Mouse (Mus musculus): ENCODE results near the gene 2610507B11Rik. TPM values are rescaled to one million over a fixed set of nuclear protein-coding genes. Genes with fewer than 3 reads are reported as not detected.
"Not testable (repeated sequence)": the region's sequence is repeated elsewhere in the genome, so short reads cannot be mapped to it uniquely, and the experiment has no call there.

The 2610507B11Rik gene
- total RNA-seq, 2 experiments from 2014 or later = 177 TPM

DNA sequence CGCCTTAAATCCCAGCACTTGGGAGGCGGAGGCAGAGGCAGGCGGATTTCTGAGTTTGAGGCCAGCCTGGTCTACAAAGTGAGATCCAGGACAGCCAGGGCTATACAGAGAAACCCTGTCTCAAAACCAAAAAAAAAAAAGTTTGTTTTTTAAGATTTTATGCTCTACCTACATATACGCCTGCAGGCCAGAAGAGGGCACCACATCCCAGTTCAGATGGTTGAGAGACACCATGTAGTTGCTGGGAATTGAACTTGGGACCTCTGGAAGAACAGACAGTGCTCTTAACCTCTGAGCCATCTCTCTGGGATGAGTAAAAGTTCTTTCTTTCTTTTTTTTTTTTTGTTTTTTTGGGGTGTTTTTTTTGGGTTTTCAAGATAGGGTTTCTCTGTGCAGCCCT lies 14.6 kb downstream of the 2610507B11Rik start:
- DNase-seq (ENCODE audit: low spot score in 2 of 2) = not testable (repeated sequence)

DNA sequence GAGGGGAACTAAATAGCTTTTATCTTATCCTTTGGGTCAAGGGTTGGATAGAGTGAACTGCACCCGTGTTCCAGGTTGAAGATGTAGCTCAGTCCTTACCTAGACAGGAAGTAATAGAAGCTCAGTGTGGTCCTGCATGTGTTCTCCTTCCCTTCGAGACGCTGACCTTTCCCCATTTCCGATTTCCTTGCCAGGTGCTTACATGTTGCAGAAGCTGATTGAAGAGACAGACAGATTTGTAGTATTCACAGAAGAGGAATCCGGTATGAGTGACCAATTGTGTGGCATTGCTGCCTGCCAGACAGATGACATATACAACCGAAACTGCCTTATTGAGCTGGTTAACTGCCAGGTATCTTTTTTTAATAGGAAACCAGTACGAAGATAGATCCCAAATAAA lies 17.3 kb downstream of the 2610507B11Rik start:
- no peak for DNase-seq (ENCODE audit: low spot score in 2 of 2)
- intact Hi-C loops (cut with DNase I) = no loop called here

More for the DNA sequence above, 14.6 kb downstream of the 2610507B11Rik start:
- intact Hi-C loops (cut with DNase I) = not testable (repeated sequence)

DNA sequence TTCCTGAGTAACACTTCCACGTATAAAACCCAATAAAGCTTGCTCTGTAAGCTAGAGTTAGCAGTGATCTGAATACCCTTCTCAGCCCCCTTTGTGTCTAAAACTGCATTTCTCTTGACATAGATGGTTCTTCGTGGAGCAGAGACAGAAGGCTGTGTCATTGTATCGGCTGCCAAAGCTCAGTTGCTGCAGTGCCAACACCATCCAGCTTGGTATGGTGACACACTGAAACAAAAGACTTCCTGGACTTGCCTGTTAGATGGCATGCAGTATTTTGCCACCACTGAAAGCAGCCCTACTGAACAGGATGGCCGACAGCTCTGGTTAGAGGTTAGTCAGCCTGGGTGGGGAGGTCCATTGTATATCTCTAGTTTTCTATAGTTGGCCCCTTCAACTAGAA lies 18.0 kb downstream of the 2610507B11Rik start:
- no peak for DNase-seq (ENCODE audit: low spot score in 2 of 2)
- intact Hi-C loops (cut with DNase I) = no loop called here

DNA sequence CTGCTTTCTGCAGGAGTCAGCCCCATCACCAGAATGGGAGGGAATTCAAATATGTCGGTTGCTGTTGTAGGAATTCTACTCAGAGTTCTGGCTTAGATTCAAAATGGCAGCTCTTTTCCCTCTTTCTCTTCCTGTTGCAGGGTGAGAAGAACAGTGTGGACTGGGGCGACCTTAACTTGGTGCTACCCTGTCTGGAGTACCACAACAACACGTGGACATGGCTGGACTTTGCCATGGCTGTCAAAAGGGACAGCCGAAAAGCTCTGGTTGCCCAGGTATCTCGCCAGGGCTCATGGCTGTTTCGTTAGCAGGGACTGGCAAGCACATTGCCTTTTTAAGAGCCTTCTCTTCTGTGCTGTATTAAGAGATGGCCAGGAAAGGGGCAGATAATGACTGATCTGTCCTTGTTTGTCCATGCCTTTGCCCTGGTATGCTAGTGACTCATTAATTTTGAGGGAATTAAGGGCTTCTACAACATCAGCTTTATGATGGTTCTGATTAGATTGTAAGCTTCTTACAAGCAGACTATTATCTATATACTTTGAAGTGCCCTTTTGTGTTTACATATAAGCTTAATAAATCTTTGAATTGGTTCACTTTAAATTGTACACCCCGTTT lies 27.7 kb downstream of the 2610507B11Rik start:
- intact Hi-C loops (cut with DNase I) = loop anchor here (5.0 kb wide), 1 partner anchor 48 kb away; no protein-coding TSS in a partner anchor
- no peak for DNase-seq (ENCODE audit: low spot score in 2 of 2)

DNA sequence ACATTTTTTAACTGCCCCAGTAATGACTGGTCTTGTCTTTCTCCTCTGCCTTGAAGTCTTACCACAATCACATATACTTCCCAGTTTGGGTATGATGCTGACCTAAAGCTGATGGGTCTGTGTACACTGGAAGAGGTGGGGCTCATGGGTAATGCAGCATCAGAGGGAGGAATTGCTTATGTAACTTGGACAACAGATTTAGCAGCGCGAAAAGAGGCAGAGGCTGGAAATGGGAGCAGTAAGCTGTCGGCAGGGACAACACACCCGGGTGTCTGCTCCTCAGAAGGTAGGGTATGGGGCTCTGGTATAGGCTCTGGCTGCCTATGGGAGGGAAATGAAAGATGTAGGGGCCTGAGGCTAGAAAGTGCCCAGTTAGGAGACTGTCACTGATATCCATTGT lies 29.1 kb downstream of the 2610507B11Rik start, which contains the start of gene BC030499:
BC030499 (plus strand) TSS at position 188 of the 400 bp plus-strand sequence.
- intact Hi-C loops (cut with DNase I) = no loop called here
- peak; percentile 56 to 63 for DNase-seq (ENCODE audit: low spot score in 2 of 2)

DNA sequence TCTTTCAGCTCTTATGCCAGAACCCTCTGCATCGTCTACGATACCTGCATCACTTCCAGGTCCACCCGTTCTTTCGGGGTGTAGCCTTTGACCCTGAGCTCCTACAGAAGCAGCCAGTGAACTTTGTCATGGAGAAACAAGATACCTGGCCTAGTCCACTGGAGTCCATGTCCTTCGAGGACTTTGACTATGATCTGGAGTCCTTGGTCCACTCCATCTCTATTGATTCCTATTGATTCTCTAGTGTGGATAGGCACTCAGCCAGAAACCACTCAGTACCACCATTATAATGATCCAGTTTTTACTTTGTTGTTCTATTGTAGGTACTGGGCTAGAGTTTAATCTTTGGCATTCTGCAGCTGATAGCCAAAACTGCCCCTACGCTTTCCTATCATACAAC lies 33.0 kb downstream of the 2610507B11Rik start:
- intact Hi-C loops (cut with DNase I) = no loop called here
- no peak for DNase-seq (ENCODE audit: low spot score in 2 of 2)

DNA sequence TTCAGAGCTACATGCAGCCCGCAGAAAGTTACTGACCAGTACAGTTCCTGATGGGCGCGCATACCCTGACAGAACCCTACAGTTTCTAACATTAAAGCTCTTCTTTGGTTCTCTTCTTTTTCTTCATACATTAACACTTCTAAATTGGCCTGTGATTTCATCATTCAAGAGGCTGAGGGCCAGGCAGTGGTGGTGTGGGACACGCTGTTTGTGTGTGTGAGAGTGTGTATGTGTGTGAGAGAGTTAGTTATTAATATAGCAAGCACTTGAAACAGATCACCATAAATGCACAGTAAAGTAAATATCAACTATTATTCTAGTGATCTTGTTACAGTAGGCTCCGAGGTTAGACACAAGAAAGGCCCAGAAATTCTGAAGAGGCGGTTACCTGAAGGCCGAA lies 39.4 kb downstream of the 2610507B11Rik start:
- no peak for DNase-seq (ENCODE audit: low spot score in 2 of 2)
- intact Hi-C loops (cut with DNase I) = no loop called here

DNA sequence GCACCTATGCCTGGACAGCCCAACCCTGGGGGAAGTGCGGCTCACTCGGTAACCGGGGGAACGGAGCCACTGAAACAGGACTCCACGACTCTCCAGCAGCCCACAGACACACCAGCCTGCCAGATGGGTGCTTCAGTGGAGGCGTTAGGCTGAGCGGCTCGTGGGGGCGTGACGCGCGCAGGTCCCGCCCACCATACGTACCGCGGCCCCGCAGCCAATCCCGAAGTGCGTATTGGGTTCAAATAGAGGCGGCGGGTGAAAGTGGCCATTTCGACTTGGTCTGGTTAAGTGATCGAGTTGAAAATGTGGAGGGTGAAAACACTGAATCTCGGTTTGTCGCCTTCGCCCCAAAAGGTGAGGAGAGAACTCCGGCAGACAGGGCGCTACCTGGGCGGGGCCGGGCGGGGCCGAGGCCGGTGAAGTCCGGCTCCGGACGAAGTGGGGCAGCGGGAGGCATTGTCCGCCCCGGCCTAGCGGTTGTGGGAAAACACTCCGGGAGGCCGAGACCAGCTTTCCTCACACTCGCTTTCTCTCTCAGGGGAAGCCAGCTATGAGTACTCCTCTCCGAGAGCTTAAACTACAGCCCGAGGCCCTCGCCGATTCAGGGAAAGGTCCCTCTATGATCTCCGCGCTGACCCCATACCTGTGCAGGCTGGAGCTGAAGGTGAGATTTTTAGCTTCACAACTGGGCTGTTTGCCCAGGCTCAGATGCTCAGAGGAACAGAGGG lies 40.0 kb downstream of the 2610507B11Rik start, which contains the start of gene Spag5:
Spag5 (plus strand) TSS at position 173 of the 728 bp plus-strand sequence.
- peak; percentile 92 for DNase-seq (ENCODE audit: low spot score in 2 of 2)
- intact Hi-C loops (cut with DNase I) = no loop called here

DNA sequence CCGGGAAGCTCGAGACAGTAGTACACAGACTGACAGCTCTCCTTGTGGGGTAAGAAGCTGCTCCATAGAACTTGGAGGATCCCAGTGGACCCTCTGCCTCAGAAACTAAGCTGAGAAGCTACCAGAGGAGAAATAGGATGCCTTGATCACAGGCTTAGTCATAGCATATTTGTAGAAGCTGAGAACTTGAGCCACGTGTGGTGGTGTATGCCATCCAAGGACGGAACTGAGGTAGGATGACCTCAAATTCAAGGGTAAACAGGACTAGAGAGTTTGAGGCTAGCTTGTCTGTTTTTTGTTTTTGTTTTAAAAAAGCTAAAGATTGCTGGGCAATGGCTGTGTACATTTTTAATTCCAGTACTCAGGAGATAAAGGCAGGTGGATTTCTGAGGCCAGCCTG lies 43.7 kb downstream of the 2610507B11Rik start:
- intact Hi-C loops (cut with DNase I) = no loop called here
- no peak for DNase-seq (ENCODE audit: low spot score in 2 of 2)

DNA sequence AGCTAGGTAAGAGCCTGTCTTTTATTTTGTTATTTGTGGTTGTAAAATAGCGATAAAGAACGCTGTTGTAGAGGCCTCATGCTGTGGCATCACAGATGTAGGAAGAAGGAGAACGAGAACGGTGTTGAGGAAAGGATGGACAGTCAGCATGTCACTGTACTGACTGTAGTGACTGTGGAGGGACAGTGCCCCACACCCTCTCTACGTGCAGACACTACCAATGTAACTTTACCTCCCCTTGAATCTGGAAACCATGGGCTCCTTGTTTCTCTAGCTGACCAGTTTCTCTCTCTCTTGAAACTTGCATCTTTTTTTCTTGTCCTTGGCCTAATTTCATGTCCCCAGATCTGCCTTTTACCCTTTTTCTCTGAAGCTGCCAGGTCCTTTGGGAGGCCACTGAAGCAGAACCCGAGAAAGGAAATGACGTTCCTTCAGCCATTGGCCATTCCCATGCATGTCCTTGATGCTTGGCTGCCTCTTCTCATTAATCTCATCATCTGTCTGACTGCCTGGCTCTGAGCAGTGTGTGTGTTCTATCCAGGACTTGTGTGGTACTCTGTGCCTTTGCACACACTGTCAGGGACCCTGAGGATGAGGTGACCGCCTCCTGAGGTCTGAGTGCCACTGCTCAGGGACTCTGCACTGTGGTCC lies 49.4 kb downstream of the 2610507B11Rik start:
- no peak for DNase-seq (ENCODE audit: low spot score in 2 of 2)

DNA sequence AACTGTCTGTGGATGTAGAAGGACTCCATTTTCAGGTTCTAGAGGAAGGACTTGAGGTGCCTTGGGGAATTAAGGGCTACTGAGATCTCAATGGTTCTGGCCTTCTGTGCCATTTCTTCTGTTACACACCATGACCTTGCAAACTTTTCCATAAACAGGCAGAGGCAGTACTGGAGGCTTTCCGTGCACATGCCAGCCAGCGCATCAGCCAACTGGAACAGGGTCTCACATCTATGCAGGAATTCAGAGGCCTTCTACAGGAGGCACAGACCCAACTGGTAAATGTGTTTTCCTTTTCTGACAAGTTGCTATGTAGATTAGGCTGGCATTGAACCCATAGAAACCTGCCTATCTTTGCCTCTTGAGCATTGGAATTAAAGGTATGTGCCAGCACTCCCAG lies 52.1 kb downstream of the 2610507B11Rik start:
- intact Hi-C loops (cut with DNase I) = no loop called here
- no peak for DNase-seq (ENCODE audit: low spot score in 2 of 2)

More for the DNA sequence above, 49.4 kb downstream of the 2610507B11Rik start:
- intact Hi-C loops (cut with DNase I) = no loop called here

DNA sequence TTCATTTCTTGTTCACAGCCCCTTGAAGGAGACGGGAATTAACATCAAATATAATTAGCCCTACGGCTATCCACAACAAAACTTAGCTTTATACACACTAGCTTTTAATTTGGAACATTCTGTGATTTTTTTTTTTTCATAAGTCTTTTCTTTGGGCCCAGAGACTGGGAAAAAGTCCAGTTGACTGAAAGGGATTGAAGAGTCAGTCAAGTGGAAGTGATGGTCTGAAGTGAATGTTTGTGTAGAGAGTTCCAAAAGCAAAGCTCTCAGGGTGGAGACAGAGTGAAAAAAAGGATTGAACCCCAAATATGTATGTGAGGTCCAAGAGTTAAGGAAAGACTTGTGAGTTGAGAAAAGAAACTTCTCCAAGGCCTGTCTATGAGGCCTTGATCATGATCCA lies 56.9 kb downstream of the 2610507B11Rik start:
- no peak for DNase-seq (ENCODE audit: low spot score in 2 of 2)
- intact Hi-C loops (cut with DNase I) = no loop called here

DNA sequence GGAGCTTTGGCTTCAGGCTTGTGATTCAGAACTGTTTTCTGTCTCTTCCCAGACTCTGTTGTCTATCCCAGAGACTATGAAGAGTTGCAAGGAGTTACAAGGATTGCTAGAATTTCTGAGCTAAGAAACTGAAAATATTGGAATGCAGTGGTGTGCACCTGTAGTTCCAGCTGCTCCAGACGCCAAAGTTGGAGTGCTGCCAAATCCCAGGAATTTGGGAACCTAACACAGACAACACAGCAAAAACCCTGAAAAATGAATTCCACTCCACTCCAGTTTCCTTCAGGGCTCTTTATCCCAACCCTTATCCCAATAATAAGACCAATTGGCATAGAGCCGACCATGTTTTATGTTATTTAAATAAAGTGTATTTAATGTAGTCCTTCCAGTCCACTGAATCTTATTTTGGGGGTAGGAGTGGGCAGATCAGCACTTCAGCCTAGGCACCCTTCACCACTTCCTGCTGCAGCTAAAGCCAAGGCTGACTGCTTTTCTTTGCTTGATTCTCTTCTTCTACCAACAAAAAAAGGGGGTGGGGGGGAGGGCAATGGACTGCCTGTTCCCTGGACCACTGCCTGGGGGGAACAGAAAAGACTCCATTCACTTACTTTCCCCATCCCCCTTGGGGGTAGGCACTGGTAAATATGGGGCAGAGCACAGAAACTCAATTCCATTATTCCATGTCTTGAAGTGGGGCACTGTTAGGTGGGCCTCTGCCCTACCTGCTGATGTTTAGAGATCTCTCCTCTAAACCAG lies 60.7 kb downstream of the 2610507B11Rik start:
- no peak for DNase-seq (ENCODE audit: low spot score in 2 of 2)
- intact Hi-C loops (cut with DNase I) = no loop called here

DNA sequence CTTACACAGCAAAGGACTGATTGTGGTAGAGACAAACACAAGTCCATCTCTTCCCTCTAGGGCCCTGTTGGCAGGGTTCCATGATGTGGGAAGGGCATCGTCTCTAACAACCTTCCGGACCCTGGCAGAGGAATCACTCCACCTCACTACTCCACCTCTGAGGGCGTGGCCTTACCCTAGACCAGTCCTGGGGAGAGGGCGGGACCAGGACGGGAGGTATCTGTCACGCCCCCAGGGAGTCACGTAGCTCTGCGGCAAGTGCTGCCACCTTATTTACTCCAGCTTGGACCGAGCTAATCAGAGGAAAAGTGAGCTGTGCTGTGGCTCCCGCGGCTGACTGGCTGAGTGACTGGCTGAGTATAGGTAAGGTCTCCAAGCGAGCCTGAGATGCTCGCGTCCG lies 61.3 kb downstream of the 2610507B11Rik start, which contains the start of gene Aldoc:
Aldoc (plus strand) TSS at position 109 of the 400 bp plus-strand sequence.
- peak; percentile 69 to 78 for DNase-seq (ENCODE audit: low spot score in 2 of 2)
- intact Hi-C loops (cut with DNase I) = no loop called here

DNA sequence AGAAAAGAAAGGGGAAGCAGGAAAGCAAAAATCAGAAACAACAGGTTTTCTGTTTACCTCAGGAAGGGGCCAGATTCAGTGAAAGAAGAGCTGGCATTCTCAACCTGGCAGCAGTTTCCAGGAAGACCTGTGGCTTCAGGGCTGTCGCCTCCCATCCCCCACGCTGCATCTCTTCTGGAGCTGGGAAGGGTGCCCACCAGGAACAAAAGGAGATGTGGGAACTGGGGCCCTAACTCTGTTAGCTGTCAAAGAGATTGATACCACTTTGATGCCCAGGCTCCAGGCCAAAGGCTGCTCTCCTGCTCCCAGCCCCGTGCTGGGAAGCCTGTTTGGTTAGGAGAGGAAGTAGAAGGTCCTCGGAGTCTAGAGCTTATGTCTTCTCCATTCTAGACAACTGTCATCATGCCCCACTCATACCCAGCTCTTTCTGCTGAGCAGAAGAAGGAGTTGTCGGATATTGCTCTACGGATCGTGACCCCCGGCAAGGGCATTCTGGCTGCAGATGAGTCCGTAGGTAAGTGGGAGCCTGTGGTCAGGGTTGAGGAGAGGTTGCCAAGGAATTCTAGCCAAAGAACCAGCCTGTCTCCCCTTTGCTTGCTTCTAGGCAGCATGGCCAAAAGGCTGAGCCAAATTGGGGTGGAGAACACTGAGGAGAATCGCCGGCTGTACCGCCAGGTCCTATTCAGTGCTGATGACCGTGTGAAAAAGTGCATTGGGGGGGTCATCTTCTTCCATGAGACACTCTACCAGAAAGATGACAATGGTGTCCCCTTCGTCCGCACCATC lies 62.6 kb downstream of the 2610507B11Rik start:
- intact Hi-C loops (cut with DNase I) = no loop called here
- no peak for DNase-seq (ENCODE audit: low spot score in 2 of 2)

DNA sequence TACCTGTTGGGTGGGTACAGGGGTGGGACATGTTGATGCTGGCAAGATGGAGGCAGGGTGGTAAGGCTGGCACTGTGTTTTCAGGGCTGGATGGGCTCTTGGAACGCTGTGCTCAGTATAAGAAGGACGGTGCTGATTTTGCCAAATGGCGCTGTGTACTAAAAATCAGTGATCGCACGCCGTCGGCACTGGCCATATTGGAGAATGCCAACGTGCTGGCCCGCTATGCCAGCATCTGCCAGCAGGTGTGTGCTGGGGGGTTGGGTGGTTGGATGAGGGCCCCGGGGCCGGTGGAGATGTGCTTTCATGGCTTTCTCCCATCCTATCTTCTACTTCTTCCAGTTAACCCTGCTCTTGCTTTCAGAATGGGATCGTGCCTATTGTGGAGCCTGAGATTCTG lies 63.4 kb downstream of the 2610507B11Rik start:
- DNase-seq (ENCODE audit: low spot score in 2 of 2) = no peak
- intact Hi-C loops (cut with DNase I) = loop anchor here (5.0 kb wide), 1 partner anchor 63 kb away; the partner anchor contains the start of gene 2610507B11Rik

DNA sequence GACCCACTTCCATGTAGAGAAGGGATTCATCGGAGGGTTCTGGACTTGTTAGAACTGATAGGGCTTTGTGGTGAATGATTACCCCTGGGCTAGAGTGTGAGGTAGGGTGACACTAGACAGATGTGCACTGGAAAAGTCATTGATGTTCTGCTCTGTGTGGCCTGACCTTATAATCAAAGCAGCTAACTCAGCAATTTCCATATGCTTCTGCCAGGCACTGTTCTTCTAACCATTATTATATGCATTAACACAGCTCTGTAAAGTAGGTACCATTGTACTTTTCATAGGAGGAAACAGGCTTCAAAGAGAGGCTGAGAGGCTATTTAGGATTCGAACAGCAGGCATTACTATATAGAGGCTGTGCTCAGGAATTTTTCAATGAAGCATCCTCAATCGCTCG lies 65.7 kb downstream of the 2610507B11Rik start:
- intact Hi-C loops (cut with DNase I) = loop anchor here (5.0 kb wide), 1 partner anchor 65 kb away; the partner anchor contains the start of gene 2610507B11Rik
- DNase-seq (ENCODE audit: low spot score in 2 of 2) = no peak

DNA sequence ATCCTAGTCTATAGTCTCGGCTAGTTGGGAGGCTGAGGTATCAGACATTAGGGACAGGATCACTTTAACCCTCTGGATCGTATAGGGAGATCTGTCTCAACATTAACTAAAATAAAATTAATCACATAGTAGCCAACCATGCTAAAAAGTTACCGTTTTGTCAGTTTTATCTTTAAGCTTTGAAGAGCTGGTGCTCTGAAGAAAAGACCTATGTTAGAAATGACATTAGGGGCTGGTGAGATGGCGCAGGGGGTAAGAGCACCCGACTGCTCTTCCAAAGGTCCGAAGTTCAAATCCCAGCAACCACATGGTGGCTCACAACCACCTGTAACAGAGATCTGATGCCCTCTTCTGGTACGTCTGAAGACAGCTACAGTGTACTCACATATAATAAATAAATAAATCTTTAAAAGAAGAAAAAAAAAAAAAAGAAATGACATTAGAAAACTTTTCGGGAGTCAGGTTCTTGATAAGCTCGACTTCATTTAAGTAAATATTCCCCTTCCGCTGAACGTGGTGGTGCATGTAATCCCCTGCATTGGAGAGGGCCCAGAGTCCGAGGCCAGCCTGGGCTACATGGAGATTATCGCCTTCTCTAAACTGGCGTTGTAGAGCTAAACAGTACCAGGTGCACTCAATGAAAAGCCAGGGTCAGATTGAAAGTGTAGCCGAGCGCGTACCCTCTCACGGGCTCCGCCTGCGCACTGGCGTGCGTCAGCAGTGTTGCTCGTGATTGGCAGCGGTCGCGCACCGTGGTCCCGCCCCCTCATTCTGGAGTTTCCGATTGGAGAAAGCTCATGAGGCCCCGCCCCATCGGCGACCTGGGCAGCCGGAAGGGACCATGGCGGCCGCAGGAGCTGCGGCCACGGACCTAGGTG lies 66.3 kb downstream of the 2610507B11Rik start, which contains the start of gene Pigs:
Pigs (plus strand) TSS at position 782 of the 878 bp plus-strand sequence.
- intact Hi-C loops (cut with DNase I) = loop anchor here (5.0 kb wide), 1 partner anchor 66 kb away; the partner anchor contains the start of gene 2610507B11Rik
- DNase-seq (ENCODE audit: low spot score in 2 of 2) = peak; percentile 93 to 95

All from left cerebral cortex, postnatal 36 days (tissue).